Mouse (Mus musculus) CH12.LX (cell line): Measurements from ENCODE around the gene Ccser1. TPM values are rescaled to one million over a fixed set of nuclear protein-coding genes. Genes with fewer than 3 reads are reported as not detected.

Source experiments
- DNase-seq: peaks from one replicate; pipeline ENCODE4 v3.0.0-alpha.2; 2013; ENCODE audit errors: extremely low read depth
- H3K27ac ChIP-seq: 2 replicates; pipeline ENCODE4 v1.5.1; 2012; ENCODE audit warnings: low read depth, mild to moderate bottlenecking, control low read depth, moderate library complexity; ENCODE audit not compliant: insufficient read depth
- H3K27me3 ChIP-seq: replicated peaks from 2 replicates; pipeline ENCODE3; 2012; ENCODE audit warnings: inconsistent platforms
- H3K36me3 ChIP-seq, 2 experiments: replicated peaks in 1 of 2; 2 replicates each; pipeline versions ENCODE3 to v1.6.1; 2012; ENCODE audit warnings: inconsistent platforms in 1 of 2, low read length in 1 of 2, mild to moderate bottlenecking in 1 of 2, mixed read lengths in 1 of 2, moderate library complexity in 1 of 2; ENCODE audit not compliant: control insufficient read depth in 1 of 2, insufficient read depth in 1 of 2
- H3K4me1 ChIP-seq, 2 experiments: 2 replicates each; pipeline ENCODE4 v1.6.1; 2012; ENCODE audit warnings: inconsistent platforms in 1 of 2, moderate library complexity in 1 of 2; ENCODE audit not compliant: insufficient read depth in 2 of 2, control insufficient read depth in 1 of 2
- H3K4me2 ChIP-seq: 2 replicates; pipeline ENCODE4 v1.6.1; 2012; ENCODE audit warnings: low read depth, mild to moderate bottlenecking, control low read depth; ENCODE audit not compliant: poor library complexity, insufficient read depth, severe bottlenecking
- H3K4me3 ChIP-seq, 3 experiments: fragments of 150-350 bp in 1 of 3; sonication (generic) in 1 of 3; replicated peaks in 1 of 3; 2 replicates each; pipeline versions ENCODE3 to v1.5.1; 2011 to 2012; ENCODE audit warnings: low read depth in 2 of 3, low read length in 2 of 3, mild to moderate bottlenecking in 2 of 3, moderate library complexity in 2 of 3, control low read depth in 1 of 3, improper control_type of control experiment in 1 of 3, inconsistent platforms in 1 of 3, mixed read lengths in 1 of 3; ENCODE audit not compliant: poor library complexity in 1 of 3
- H3K79me2 ChIP-seq: replicated peaks from 2 replicates; pipeline ENCODE4 v1.6.1; 2012; ENCODE audit warnings: mild to moderate bottlenecking, moderate library complexity; ENCODE audit not compliant: control insufficient read depth, poor library complexity, insufficient read depth, severe bottlenecking; ENCODE audit errors: extremely low read depth
- H3K9ac ChIP-seq: 2 replicates; pipeline ENCODE4 v1.6.1; 2012; ENCODE audit warnings: low read depth, mild to moderate bottlenecking, control low read depth, moderate library complexity; ENCODE audit not compliant: insufficient read depth
- H3K9me3 ChIP-seq: replicated peaks from 2 replicates; pipeline ENCODE3; 2012; ENCODE audit warnings: low read length, inconsistent platforms, mixed read lengths
- BHLHE40 ChIP-seq: IDR thresholded peaks from 2 replicates; pipeline ENCODE4 v1.6.1; 2011; ENCODE audit warnings: mild to moderate bottlenecking, low read depth, low read length, improper control_type of control experiment
- CHD2 ChIP-seq: IDR thresholded peaks from 2 replicates; pipeline ENCODE4 v1.6.1; 2011; ENCODE audit warnings: low read length, improper control_type of control experiment
- CTCF ChIP-seq, 2 experiments: IDR thresholded peaks in 1 of 2; conservative IDR thresholded peaks in 1 of 2; 2 replicates each; pipeline ENCODE4 v1.5.1; 2011 to 2012; ENCODE audit warnings: low read depth in 2 of 2, low read length in 2 of 2, improper control_type of control experiment in 1 of 2, inconsistent platforms in 1 of 2, mild to moderate bottlenecking in 1 of 2, moderate library complexity in 1 of 2
- E2F4 ChIP-seq: IDR thresholded peaks from 2 replicates; pipeline ENCODE4 v1.6.1; 2011; ENCODE audit warnings: low read depth, low read length, improper control_type of control experiment; ENCODE audit not compliant: insufficient replicate concordance
- JUN ChIP-seq: IDR thresholded peaks from 2 replicates; pipeline ENCODE4 v1.6.1; 2011; ENCODE audit warnings: low read depth, mild to moderate bottlenecking, low read length, improper control_type of control experiment, moderate library complexity; ENCODE audit not compliant: insufficient read depth
- MAX ChIP-seq: IDR thresholded peaks from 2 replicates; pipeline ENCODE4 v1.6.1; 2011; ENCODE audit warnings: low read length, improper control_type of control experiment
- MAZ ChIP-seq: IDR thresholded peaks from 2 replicates; pipeline ENCODE4 v1.6.1; 2012; ENCODE audit warnings: low read depth, mild to moderate bottlenecking, inconsistent platforms, low read length, improper control_type of control experiment, moderate library complexity
- MXI1 ChIP-seq: IDR thresholded peaks from 2 replicates; pipeline ENCODE4 v1.6.1; 2011; ENCODE audit warnings: mild to moderate bottlenecking, low read depth, low read length, improper control_type of control experiment
- NELFE ChIP-seq: IDR thresholded peaks from 2 replicates; pipeline ENCODE4 v1.6.1; 2011; ENCODE audit warnings: low read depth, low read length, improper control_type of control experiment
- PAX5 ChIP-seq: IDR thresholded peaks from 2 replicates; pipeline ENCODE4 v1.6.1; 2012; ENCODE audit warnings: low read length, inconsistent platforms, mixed read lengths
- RAD21 ChIP-seq: IDR thresholded peaks from 2 replicates; pipeline ENCODE4 v1.6.1; 2011; ENCODE audit warnings: low read depth, mild to moderate bottlenecking, low read length, improper control_type of control experiment, moderate library complexity
- RCOR1 ChIP-seq: conservative IDR thresholded peaks from 2 replicates; pipeline ENCODE4 v1.6.1; 2012; ENCODE audit warnings: low read depth, mild to moderate bottlenecking, inconsistent platforms, low read length, improper control_type of control experiment
- SIN3A ChIP-seq: IDR thresholded peaks from 2 replicates; pipeline ENCODE4 v1.6.1; 2012; ENCODE audit warnings: low read length, improper control_type of control experiment, inconsistent platforms
- TBP ChIP-seq: conservative IDR thresholded peaks from 2 replicates; pipeline ENCODE4 v1.6.1; 2011; ENCODE audit warnings: low read depth, low read length, improper control_type of control experiment
- TCF12 ChIP-seq: IDR thresholded peaks from 2 replicates; pipeline ENCODE4 v1.6.1; 2014; ENCODE audit warnings: low read depth, mild to moderate bottlenecking, inconsistent platforms, low read length, improper control_type of control experiment
- UBTF ChIP-seq: IDR thresholded peaks from 2 replicates; pipeline ENCODE4 v1.6.1; 2012; ENCODE audit warnings: low read depth, mild to moderate bottlenecking, inconsistent platforms, low read length, improper control_type of control experiment, moderate library complexity
- USF1 ChIP-seq: IDR thresholded peaks from 2 replicates; pipeline ENCODE4 v1.6.1; 2014; ENCODE audit warnings: low read depth, mild to moderate bottlenecking, inconsistent platforms, low read length, improper control_type of control experiment
- ZNF384 ChIP-seq: IDR thresholded peaks from 2 replicates; pipeline ENCODE4 v1.6.1; 2012; ENCODE audit warnings: low read depth, low read length, improper control_type of control experiment, inconsistent platforms
- dilution Hi-C: fragments of 300-500 bp; cut with MboI; formaldehyde crosslinking; loops from 2 replicates; pipeline ENCODE4 v1.14.3; 2020; ENCODE audit warnings: low sequenced_read_pairs; ENCODE audit not compliant: extremely low pct_unique_long_range_greater_than_20kb, extremely low pct_ligation_motif_present
- in situ Hi-C: fragments of 300-500 bp; cut with MboI; formaldehyde crosslinking; loops from 3 replicates; pipeline ENCODE4 v1.14.3; 2019; ENCODE audit warnings: low sequenced_read_pairs, low pct_ligation_motif_present, low pct_unique_long_range_greater_than_20kb, mixed read lengths
- polyA plus RNA-seq: library from polyadenylated mRNA; unstranded; fragments of >175 nt; gene quantifications from 2 replicates; pipeline ENCODE4 v1.2.1, GENCODE M21; 2012; ENCODE audit warnings: low read depth; ENCODE audit not compliant: insufficient read length
- total RNA-seq, 2 experiments: library from RNA; depleted of rRNA; stranded (reverse); fragments of 300-350 nt in 1 of 2; fragments of >200 nt in 1 of 2; gene quantifications; 2 replicates each; pipeline ENCODE4 v1.2.3; 2012 to 2014

The Ccser1 gene
- total and polyA plus RNA-seq, 3 experiments, result not detected

- no peaks in the 10 kb centered on the region for H3K4me1 ChIP-seq
- no peaks in the 10 kb centered on the region for H3K36me3 ChIP-seq
- no peak overlapping the region for H3K4me2 ChIP-seq
- no peak overlapping the region for H3K4me3 ChIP-seq
- DNase-seq, result no peak
- H3K9me3 ChIP-seq, result peaks cover 21% of the 10 kb centered on the region
- in situ Hi-C loops (no loop called here), dilution Hi-C loops (no loop called here)
- no peak for TF ChIP-seq E2F4
- no peaks in the 10 kb centered on the region for H3K27me3 ChIP-seq
- H3K79me2 ChIP-seq, result no peaks in the 10 kb centered on the region
- H3K9ac ChIP-seq, result no peak overlapping the region
- no peak overlapping the region for H3K27ac ChIP-seq
Observed at GRCm38 (mm10) chr6:61523748-61524493, 343.8 kb downstream of the Ccser1 start.

- Histone ChIP-seq H3K27me3 (no peaks in the 10 kb centered on the region), H3K4me1 (no peaks in the 10 kb centered on the region), H3K27ac (no peak overlapping the region), H3K79me2 (no peaks in the 10 kb centered on the region), H3K36me3 (no peaks in the 10 kb centered on the region), H3K9ac (no peak overlapping the region), H3K9me3 (peaks cover 19% of the 10 kb centered on the region), H3K4me2 (no peak overlapping the region), H3K4me3 (no peak overlapping the region)
- dilution Hi-C loops (no loop called here), in situ Hi-C loops (no loop called here)
- TF ChIP-seq UBTF, result no peak
- TF ChIP-seq SIN3A, result no peak
- no peak for TF ChIP-seq TBP
- TF ChIP-seq NELFE, result no peak
- TF ChIP-seq CHD2, result no peak
- no peak for TF ChIP-seq BHLHE40
- no peak for TF ChIP-seq RCOR1
- TF ChIP-seq MXI1, result no peak
- no peak for TF ChIP-seq JUN
- TF ChIP-seq E2F4, result no peak
- TF ChIP-seq CTCF (conservative IDR thresholded peaks at IDR 0.05 in 1 of 2, IDR thresholded peaks at IDR 0.05 in 1 of 2; ENCODE audit: low read depth in 2 of 2, low read length in 2 of 2), result no peak
- no peak for TF ChIP-seq TCF12
- TF ChIP-seq ZNF384, result no peak
- no peak for TF ChIP-seq PAX5
- TF ChIP-seq MAX, result no peak
- no peak for TF ChIP-seq RAD21
- TF ChIP-seq MAZ, result no peak
- no peak for TF ChIP-seq USF1
- DNase-seq, result no peak
Observed at GRCm38 (mm10) chr6:61540732-61541131, 360.6 kb downstream of the Ccser1 start.
